Mouse (Mus musculus): Measurements from ENCODE around the gene Fam107b. TPM values are rescaled to one million over a fixed set of nuclear protein-coding genes. Genes with fewer than 3 reads are reported as not detected.
A peak's percentile ranks its signal among the peaks of the same experiment; 100 is the strongest.

The Fam107b gene
- polyA plus RNA-seq, 1 experiment from 2014 or later = 56.7 TPM

DNA sequence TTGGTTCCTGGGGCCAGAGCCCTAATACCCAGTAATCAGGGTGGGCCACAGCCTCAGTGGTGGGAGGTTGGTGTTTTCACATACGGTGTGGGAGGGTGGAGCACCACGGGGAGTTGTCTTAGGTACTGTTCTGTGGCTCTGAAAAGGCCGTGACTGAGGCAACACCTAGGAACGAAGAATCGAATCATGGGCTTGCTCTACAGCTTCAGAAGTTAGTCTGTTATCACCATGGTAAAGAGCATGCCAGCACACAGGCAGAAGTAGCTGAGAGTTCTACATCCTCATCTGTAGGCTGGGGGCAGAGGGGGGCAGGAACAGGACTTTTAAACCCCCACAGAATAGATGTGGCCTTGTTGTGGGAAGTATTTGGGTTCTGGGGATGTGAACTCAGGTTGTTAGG lies 182.6 kb downstream of the Fam107b start:
- 0 out of 2 replicates have a peak, but pooled peaks cover 2% of the 10 kb centered on the region for H3K4me1 ChIP-seq (replicated peaks; ENCODE audit: control insufficient read depth, insufficient read depth, low read length)
- WGBS = 92% methylated on average over 5 of the region's 5 CpGs
- DNase-seq (ENCODE audit: low spot score) (no peak), ATAC-seq (replicated peaks; ENCODE audit: low FRiP score) (no peak)
- H3K9ac ChIP-seq (ENCODE audit: low read length) = no peak overlapping the region
- H3K27me3 ChIP-seq (ENCODE audit: control insufficient read depth, insufficient read depth, low read length) = no peaks in the 10 kb centered on the region
- no peak overlapping the region for H3K4me2 ChIP-seq (ENCODE audit: low read depth, low read length, severe bottlenecking)
- no peak overlapping the region for H3K27ac ChIP-seq (ENCODE audit: low read depth, low read length)
- no peaks in the 10 kb centered on the region for H3K9me3 ChIP-seq (ENCODE audit: control insufficient read depth, low read length)
- no peak overlapping the region for H3K4me3 ChIP-seq (ENCODE audit: low read depth, low read length)
- H3K36me3 ChIP-seq (ENCODE audit: control insufficient read depth, insufficient read depth, low read length) = no peaks in the 10 kb centered on the region

- WGBS = 65% methylated on average over 2 of the region's 2 CpGs
- H3K9ac ChIP-seq (ENCODE audit: low read length) = no peak overlapping the region
- no peak overlapping the region for H3K4me2 ChIP-seq (ENCODE audit: low read depth, low read length, severe bottlenecking)
- no peaks in the 10 kb centered on the region for H3K9me3 ChIP-seq (ENCODE audit: control insufficient read depth, low read length)
- ATAC-seq (replicated peaks; ENCODE audit: low FRiP score) (no peak), DNase-seq (ENCODE audit: low spot score) (peak; percentile 40)
- no peak overlapping the region for H3K27ac ChIP-seq (ENCODE audit: low read depth, low read length)
- no peak overlapping the region for H3K4me3 ChIP-seq (ENCODE audit: low read depth, low read length)
- 0 out of 2 replicates have a peak, but pooled peaks cover 2% of the 10 kb centered on the region for H3K4me1 ChIP-seq (replicated peaks; ENCODE audit: control insufficient read depth, insufficient read depth, low read length)
- H3K36me3 ChIP-seq (ENCODE audit: control insufficient read depth, insufficient read depth, low read length) = no peaks in the 10 kb centered on the region
- H3K27me3 ChIP-seq (ENCODE audit: control insufficient read depth, insufficient read depth, low read length) = no peaks in the 10 kb centered on the region
These were observed 183.5 kb downstream of the Fam107b start for GRCm38 (mm10) chr2:3753749-3754148.

- no peak overlapping the region for H3K4me3 ChIP-seq (ENCODE audit: low read depth, low read length)
- no peaks in the 10 kb centered on the region for H3K36me3 ChIP-seq (ENCODE audit: control insufficient read depth, insufficient read depth, low read length)
- no peaks in the 10 kb centered on the region for H3K9me3 ChIP-seq (ENCODE audit: control insufficient read depth, low read length)
- ATAC-seq (replicated peaks; ENCODE audit: low FRiP score) (no peak), DNase-seq (ENCODE audit: low spot score) (peak; percentile 9)
- H3K4me2 ChIP-seq (ENCODE audit: low read depth, low read length, severe bottlenecking) = no peak overlapping the region
- no peak overlapping the region for H3K9ac ChIP-seq (ENCODE audit: low read length)
- 93% methylated on average over 5 of the region's 5 CpGs for WGBS
- no peaks in the 10 kb centered on the region for H3K27me3 ChIP-seq (ENCODE audit: control insufficient read depth, insufficient read depth, low read length)
- 0 out of 2 replicates have a peak, but pooled peaks cover 2% of the 10 kb centered on the region for H3K4me1 ChIP-seq (replicated peaks; ENCODE audit: control insufficient read depth, insufficient read depth, low read length)
- no peak overlapping the region for H3K27ac ChIP-seq (ENCODE audit: low read depth, low read length)
These were observed 185.6 kb downstream of the Fam107b start for GRCm38 (mm10) chr2:3755936-3756335.

GRCm38 (mm10) chr2:3758406-3758805 lies 188.1 kb downstream of the Fam107b start:
- ATAC-seq (replicated peaks; ENCODE audit: low FRiP score) = no peak
- no peaks in the 10 kb centered on the region for H3K36me3 ChIP-seq (ENCODE audit: control insufficient read depth, insufficient read depth, low read length)
- H3K4me2 ChIP-seq (ENCODE audit: low read depth, low read length, severe bottlenecking) = no peak overlapping the region
- H3K9me3 ChIP-seq (ENCODE audit: control insufficient read depth, low read length) = no peaks in the 10 kb centered on the region
- no peak overlapping the region for H3K9ac ChIP-seq (ENCODE audit: low read length)
- 87% methylated on average over 6 of the region's 6 CpGs for WGBS
- H3K4me3 ChIP-seq (ENCODE audit: low read depth, low read length) = no peak overlapping the region
- H3K27ac ChIP-seq (ENCODE audit: low read depth, low read length) = no peak overlapping the region
- H3K4me1 ChIP-seq (replicated peaks; ENCODE audit: control insufficient read depth, insufficient read depth, low read length) = 0 out of 2 replicates have a peak, but pooled peaks cover 2% of the 10 kb centered on the region
- H3K27me3 ChIP-seq (ENCODE audit: control insufficient read depth, insufficient read depth, low read length) = no peaks in the 10 kb centered on the region
- DNase-seq (ENCODE audit: low spot score) = no peak

- H3K9me3 ChIP-seq (ENCODE audit: control insufficient read depth, low read length) = no peaks in the 10 kb centered on the region
- H3K4me3 ChIP-seq (ENCODE audit: low read depth, low read length) = no peak overlapping the region
- no peaks in the 10 kb centered on the region for H3K27me3 ChIP-seq (ENCODE audit: control insufficient read depth, insufficient read depth, low read length)
- no peak overlapping the region for H3K4me2 ChIP-seq (ENCODE audit: low read depth, low read length, severe bottlenecking)
- H3K9ac ChIP-seq (ENCODE audit: low read length) = no peak overlapping the region
- no peak overlapping the region for H3K27ac ChIP-seq (ENCODE audit: low read depth, low read length)
- no peak for ATAC-seq (replicated peaks; ENCODE audit: low FRiP score)
- DNase-seq (ENCODE audit: low spot score) = peak; percentile 41
- no peaks in the 10 kb centered on the region for H3K4me1 ChIP-seq (replicated peaks; ENCODE audit: control insufficient read depth, insufficient read depth, low read length)
- WGBS = 86% methylated on average over 6 of the region's 6 CpGs
- no peaks in the 10 kb centered on the region for H3K36me3 ChIP-seq (ENCODE audit: control insufficient read depth, insufficient read depth, low read length)
These were observed 190.0 kb downstream of the Fam107b start for GRCm38 (mm10) chr2:3760234-3760836.

- H3K36me3 ChIP-seq (ENCODE audit: control insufficient read depth, insufficient read depth, low read length) = no peaks in the 10 kb centered on the region
- H3K9ac ChIP-seq (ENCODE audit: low read length) = no peak overlapping the region
- H3K4me1 ChIP-seq (replicated peaks; ENCODE audit: control insufficient read depth, insufficient read depth, low read length) = no peaks in the 10 kb centered on the region
- H3K4me2 ChIP-seq (ENCODE audit: low read depth, low read length, severe bottlenecking) = no peak overlapping the region
- H3K4me3 ChIP-seq (ENCODE audit: low read depth, low read length) = no peak overlapping the region
- ATAC-seq (replicated peaks; ENCODE audit: low FRiP score) (no peak), DNase-seq (ENCODE audit: low spot score) (no peak)
- no peak overlapping the region for H3K27ac ChIP-seq (ENCODE audit: low read depth, low read length)
- no peaks in the 10 kb centered on the region for H3K9me3 ChIP-seq (ENCODE audit: control insufficient read depth, low read length)
- 89% methylated on average over 6 of the region's 6 CpGs for WGBS
- no peaks in the 10 kb centered on the region for H3K27me3 ChIP-seq (ENCODE audit: control insufficient read depth, insufficient read depth, low read length)
These were observed 193.8 kb downstream of the Fam107b start for GRCm38 (mm10) chr2:3764136-3764535.

DNA sequence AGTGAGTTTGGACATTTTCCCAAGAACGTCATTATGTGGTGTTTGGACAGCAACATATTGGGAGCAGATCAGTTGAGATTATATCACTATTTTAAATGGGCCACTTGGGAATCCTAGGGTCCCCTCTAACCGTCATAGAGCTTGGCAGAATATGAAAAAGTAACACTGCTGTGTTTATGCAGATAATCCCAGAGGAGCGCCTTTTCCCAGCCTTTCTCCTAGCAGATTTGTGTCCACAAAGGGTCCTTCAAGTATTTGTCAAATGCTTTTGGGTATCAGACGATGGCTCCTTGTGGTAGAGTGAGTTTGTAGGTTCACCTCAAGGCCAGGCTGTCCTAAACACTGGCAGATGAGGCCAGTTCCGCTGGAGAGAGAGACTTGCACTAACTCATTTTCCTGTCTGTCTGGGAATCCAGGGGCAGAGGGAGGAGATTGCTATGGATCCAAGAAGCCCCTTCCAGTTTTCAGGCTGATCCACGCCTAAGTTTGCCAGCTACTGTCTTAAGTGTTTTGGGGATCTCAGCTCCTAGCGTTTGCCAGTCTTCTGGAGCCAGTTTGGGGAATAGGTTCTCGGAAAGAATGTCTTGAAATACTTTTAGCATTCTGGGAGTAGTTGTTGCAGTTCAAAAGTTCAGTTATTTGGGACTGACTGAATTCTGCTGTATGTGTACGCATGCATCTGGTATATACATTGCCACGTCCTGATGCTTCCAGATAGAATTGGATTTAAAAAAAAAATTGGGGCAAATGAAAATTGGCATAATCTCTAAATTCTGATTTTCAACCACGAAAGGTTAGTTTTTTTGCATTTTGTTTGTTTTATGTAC lies 195.9 kb downstream of the Fam107b start:
- H3K9ac ChIP-seq (ENCODE audit: low read length) = no peak overlapping the region
- WGBS = 78% methylated on average over 11 of the region's 11 CpGs
- no peak overlapping the region for H3K4me2 ChIP-seq (ENCODE audit: low read depth, low read length, severe bottlenecking)
- no peaks in the 10 kb centered on the region for H3K9me3 ChIP-seq (ENCODE audit: control insufficient read depth, low read length)
- H3K4me1 ChIP-seq (replicated peaks; ENCODE audit: control insufficient read depth, insufficient read depth, low read length) = no peaks in the 10 kb centered on the region
- no peak for DNase-seq (ENCODE audit: low spot score)
- no peak overlapping the region for H3K27ac ChIP-seq (ENCODE audit: low read depth, low read length)
- H3K27me3 ChIP-seq (ENCODE audit: control insufficient read depth, insufficient read depth, low read length) = no peaks in the 10 kb centered on the region
- no peak overlapping the region for H3K4me3 ChIP-seq (ENCODE audit: low read depth, low read length)
- ATAC-seq (replicated peaks; ENCODE audit: low FRiP score) = no peak
- no peaks in the 10 kb centered on the region for H3K36me3 ChIP-seq (ENCODE audit: control insufficient read depth, insufficient read depth, low read length)

DNA sequence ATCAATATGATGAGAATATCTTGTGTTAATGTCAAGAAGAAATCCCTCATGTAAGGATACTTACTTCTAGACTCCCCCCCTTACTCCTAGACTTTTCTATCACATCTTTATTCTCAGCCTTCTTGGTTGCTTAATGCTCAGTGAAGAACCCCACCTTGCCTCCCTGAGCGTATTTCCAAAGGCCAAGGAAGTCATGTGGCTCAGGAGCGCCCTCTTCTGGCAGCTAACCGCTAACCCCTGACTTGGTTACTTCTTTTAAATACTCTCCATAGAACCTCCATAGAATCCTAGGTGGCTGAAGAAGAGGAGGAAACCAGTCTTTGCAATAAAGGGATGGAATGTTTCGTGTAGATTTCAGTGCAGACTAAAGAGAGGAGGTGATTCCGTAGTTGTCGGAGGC lies 199.0 kb downstream of the Fam107b start:
- no peaks in the 10 kb centered on the region for H3K36me3 ChIP-seq (ENCODE audit: control insufficient read depth, insufficient read depth, low read length)
- no peaks in the 10 kb centered on the region for H3K27me3 ChIP-seq (ENCODE audit: control insufficient read depth, insufficient read depth, low read length)
- DNase-seq (ENCODE audit: low spot score) (peak; percentile 86), ATAC-seq (replicated peaks; ENCODE audit: low FRiP score) (no peak; the same call in 1 of the 2 replicates)
- H3K4me2 ChIP-seq (ENCODE audit: low read depth, low read length, severe bottlenecking) = no peak overlapping the region
- H3K9ac ChIP-seq (ENCODE audit: low read length) = no peak overlapping the region
- no peak overlapping the region for H3K27ac ChIP-seq (ENCODE audit: low read depth, low read length)
- H3K4me1 ChIP-seq (replicated peaks; ENCODE audit: control insufficient read depth, insufficient read depth, low read length) = no peaks in the 10 kb centered on the region
- no peaks in the 10 kb centered on the region for H3K9me3 ChIP-seq (ENCODE audit: control insufficient read depth, low read length)
- WGBS = 31% methylated on average over 6 of the region's 6 CpGs
- H3K4me3 ChIP-seq (ENCODE audit: low read depth, low read length) = no peak overlapping the region
